In the genomic region with DNA sequence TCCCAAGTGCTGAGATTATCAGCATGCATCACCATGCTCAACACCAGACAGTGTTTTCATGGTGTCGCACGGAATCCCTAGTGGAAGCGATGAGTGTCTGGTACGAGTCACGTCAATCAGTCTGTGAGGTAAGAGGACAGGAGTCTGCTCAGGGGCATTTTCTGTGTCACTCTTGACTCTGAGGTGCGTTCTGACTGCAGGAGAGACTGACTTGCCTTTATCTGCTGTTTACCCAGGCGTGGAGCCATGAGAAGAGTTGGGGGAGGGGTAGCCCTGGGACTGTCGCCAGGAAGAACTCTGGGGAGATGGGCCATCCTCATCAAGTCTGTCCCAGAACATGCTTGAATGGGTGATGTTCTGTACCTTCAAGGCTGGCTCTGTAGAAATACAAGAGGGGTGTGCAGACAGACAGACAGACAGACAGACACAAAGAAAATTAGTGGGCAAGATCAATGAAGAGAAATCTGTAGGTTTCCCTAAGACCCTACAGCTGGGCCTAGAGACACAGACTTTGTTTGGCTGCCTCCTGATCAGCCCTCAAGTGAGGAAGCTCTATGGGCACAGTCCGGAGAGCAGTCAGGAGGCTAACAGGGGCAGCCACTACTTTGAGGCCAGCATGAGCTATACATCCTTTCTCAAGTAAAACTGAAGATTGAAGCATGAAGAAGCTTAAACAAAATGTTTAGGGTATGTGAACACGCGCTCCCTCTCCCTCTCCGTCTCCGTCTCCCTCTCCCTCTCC, we compare ENCODE assay signal across 11 mouse cellular contexts.
DNase-seq lines count a peak whose midpoint lies in the region; ATAC-seq and TF ChIP-seq lines count a peak whose summit lies in the region.
"Had no signal": no experiment of that assay in that cellular context is flagged by ENCODE, and none has a peak within 500 bp of the region (broad histone marks: within the 10 kb centered on the region; RNA-seq: fewer than 3 reads in every experiment).

No protein-coding gene starts in this region.

- H3K9ac ChIP-seq in hindbrain, postnatal 0 days (replicated peaks; ENCODE audit: low read length), result no peak overlapping the region
- H3K9ac ChIP-seq in neural tube, embryonic 14.5 days (replicated peaks; ENCODE audit: low read depth, low read length), result no peak overlapping the region
- H3K9ac ChIP-seq: limb, embryonic 15.5 days; neural tube, embryonic 12.5 days had no signal

- H3K27me3 ChIP-seq in hindbrain, postnatal 0 days (ENCODE audit: insufficient read depth, low read length), result no peaks in the 10 kb centered on the region
- H3K27me3 ChIP-seq in neural tube, embryonic 14.5 days (ENCODE audit: control insufficient read depth, insufficient read depth, low read length), result no peaks in the 10 kb centered on the region
- H3K27me3 ChIP-seq: limb, embryonic 15.5 days; neural tube, embryonic 12.5 days had no signal

- DNase-seq in adrenal gland, postnatal 14 days, result peak; percentile 30
- DNase-seq in adrenal gland, adult 2 months, result no peak
- peak; percentile 16 for DNase-seq in lung, postnatal 14 days
- DNase-seq in lung, adult 2 months, result no peak
- no peak for DNase-seq in hindbrain, postnatal 0 days (ENCODE audit: low spot score)
- no peak for DNase-seq in Muller cell, postnatal 12 days (ENCODE audit: inconsistent ontology term)
- no peak for DNase-seq in right cerebral cortex, postnatal 25 days
- DNase-seq: thymus, postnatal 4 days had no signal

- no peaks in the 10 kb centered on the region for H3K36me3 ChIP-seq in hindbrain, postnatal 0 days (ENCODE audit: insufficient read depth, low read length)
- no peaks in the 10 kb centered on the region for H3K36me3 ChIP-seq in neural tube, embryonic 14.5 days (ENCODE audit: control insufficient read depth, insufficient read depth, low read length)
- H3K36me3 ChIP-seq: neural tube, embryonic 12.5 days had no signal

- H3K4me1 ChIP-seq in lung, adult 2 months (ENCODE audit: control insufficient read depth, insufficient read depth, low read length), result no peaks in the 10 kb centered on the region
- 0 out of 2 replicates have a peak, but pooled peaks cover 9% of the 10 kb centered on the region for H3K4me1 ChIP-seq in hindbrain, postnatal 0 days (ENCODE audit: insufficient read depth, low read length)
- H3K4me1 ChIP-seq in neural tube, embryonic 14.5 days (ENCODE audit: control insufficient read depth, insufficient read depth, low read length), result peaks cover 7% of the 10 kb centered on the region; the same call in 1 of the 2 replicates

- H3K4me3 ChIP-seq in lung, adult 2 months (replicated peaks; ENCODE audit: extremely low read depth, low read depth, low read length), result no peak overlapping the region
- H3K4me3 ChIP-seq in hindbrain, postnatal 0 days (ENCODE audit: low read length), result no peak overlapping the region
- no peak overlapping the region for H3K4me3 ChIP-seq in neural tube, embryonic 14.5 days (ENCODE audit: low read depth, low read length)
- H3K4me3 ChIP-seq: limb, embryonic 15.5 days; neural tube, embryonic 12.5 days had no signal

- TF ChIP-seq POLR2A in lung, adult 2 months (IDR thresholded peaks at IDR 0.05; ENCODE audit: borderline replicate concordance, extremely low read depth, low read depth, low read length), result no peak

- peak; percentile 50 for ATAC-seq in hindbrain, postnatal 0 days
- 0 out of 2 replicates have a peak, but pooled peaks have one; percentile 35 for ATAC-seq in neural tube, embryonic 14.5 days (ENCODE audit: low read depth)

- no peaks in the 10 kb centered on the region for H3K9me3 ChIP-seq in hindbrain, postnatal 0 days (ENCODE audit: low read length)
- H3K9me3 ChIP-seq in neural tube, embryonic 14.5 days (ENCODE audit: control insufficient read depth, low read length), result no peaks in the 10 kb centered on the region
- H3K9me3 ChIP-seq: limb, embryonic 15.5 days; neural tube, embryonic 12.5 days had no signal

- WGBS in lung, adult 2 months, result 68% methylated on average over 13 of the region's 13 CpGs
- WGBS in hindbrain, postnatal 0 days, result 40% methylated on average over 13 of the region's 13 CpGs
- 53% methylated on average over 13 of the region's 13 CpGs for WGBS in neural tube, embryonic 14.5 days

- 0 out of 2 replicates have a peak overlapping the region, but pooled peaks have one; percentile 1 for H3K4me2 ChIP-seq in hindbrain, postnatal 0 days (ENCODE audit: low read depth, low read length)
- no peak overlapping the region for H3K4me2 ChIP-seq in neural tube, embryonic 14.5 days (ENCODE audit: low read depth, low read length)
- H3K4me2 ChIP-seq: limb, embryonic 15.5 days; neural tube, embryonic 12.5 days had no signal

- no peak overlapping the region for H3K27ac ChIP-seq in hindbrain, postnatal 0 days
- H3K27ac ChIP-seq in neural tube, embryonic 14.5 days (ENCODE audit: low read depth, low read length), result no peak overlapping the region
- H3K27ac ChIP-seq: limb, embryonic 15.5 days; neural tube, embryonic 12.5 days had no signal

- no peak for TF ChIP-seq CTCF in lung, adult 2 months (IDR thresholded peaks at IDR 0.05; ENCODE audit: insufficient read depth, low read length)
- no peak for TF ChIP-seq CTCF in hindbrain, postnatal 0 days (IDR thresholded peaks at IDR 0.05; ENCODE audit: low read depth)

Comparison
In these comparisons a context has a peak if more than half of its experiments do, and no peak if none do; other contexts are left out.
1. DNase-seq: peak in adrenal gland, postnatal 14 days (single experiment) and lung, postnatal 14 days (single experiment); none in adrenal gland, adult 2 months (single experiment), lung, adult 2 months (single experiment), hindbrain, postnatal 0 days (single experiment), Muller cell, postnatal 12 days (single experiment) and right cerebral cortex, postnatal 25 days (single experiment).